Mouse (Mus musculus) G1E (cell line): ENCODE results near the gene Pxt1. TPM values are rescaled to one million over a fixed set of nuclear protein-coding genes. Genes with fewer than 3 reads are reported as not detected.
A peak's percentile ranks its signal among the peaks of the same experiment; 100 is the strongest.

Experiments
- ATAC-seq: 2 replicates; pipeline ENCODE4 v1.8.0; 2016; ENCODE audit warnings: mild to moderate bottlenecking; ENCODE audit not compliant: insufficient number of reproducible peaks, poor library complexity, low FRiP score, severe bottlenecking; ENCODE audit errors: extremely low read depth
- DNase-seq: peaks from one replicate; pipeline ENCODE4 v3.0.0; 2012; ENCODE audit warnings: low spot score
- H3K27me3 ChIP-seq: 2 replicates; pipeline ENCODE4 v1.6.1; 2012; ENCODE audit warnings: mild to moderate bottlenecking, low read length, inconsistent platforms; ENCODE audit not compliant: insufficient read depth
- H3K36me3 ChIP-seq: replicated peaks from 2 replicates; pipeline ENCODE3; 2012; ENCODE audit warnings: mild to moderate bottlenecking, inconsistent platforms
- H3K4me1 ChIP-seq: 2 replicates; pipeline ENCODE4 v1.6.1; 2012; ENCODE audit warnings: low read depth, low read length, inconsistent platforms, mixed read lengths; ENCODE audit not compliant: insufficient read depth
- H3K4me3 ChIP-seq: 2 replicates; pipeline ENCODE4 v1.5.1; 2012; ENCODE audit warnings: low read depth, mild to moderate bottlenecking, inconsistent platforms, low read length, moderate library complexity, mixed read lengths
- H3K9me3 ChIP-seq: replicated peaks from 2 replicates; pipeline ENCODE4 v1.6.1; 2012; ENCODE audit warnings: inconsistent platforms
- CTCF ChIP-seq: IDR thresholded peaks from 2 replicates; pipeline ENCODE4 v1.5.1; 2012; ENCODE audit warnings: low read depth, low read length, inconsistent platforms, mixed read lengths
- GATA1 ChIP-seq: IDR thresholded peaks from 2 replicates; pipeline ENCODE4 v1.6.1; 2012; ENCODE audit warnings: borderline replicate concordance, low read length, inconsistent platforms, mixed read lengths
- GATA2 ChIP-seq: IDR thresholded peaks from 2 replicates; pipeline ENCODE4 v1.6.1; 2012; ENCODE audit warnings: low read depth, low read length, inconsistent platforms, borderline replicate concordance
- POLR2AphosphoS5 ChIP-seq: IDR thresholded peaks from 2 replicates; pipeline ENCODE4 v1.6.1; 2012; ENCODE audit warnings: low read depth, low read length, inconsistent platforms; ENCODE audit not compliant: insufficient replicate concordance
- TAL1 ChIP-seq: conservative IDR thresholded peaks from 2 replicates; pipeline ENCODE4 v1.6.1; 2012; ENCODE audit warnings: low read depth, low read length, inconsistent platforms, mixed read lengths
- polyA plus RNA-seq: library from polyadenylated mRNA; stranded (reverse); fragments of >175 nt; gene quantifications from 2 replicates; pipeline ENCODE4 v1.2.3, GENCODE M21; 2012
- total RNA-seq, 2 experiments: library from RNA; stranded (forward) in 1 of 2; stranded (reverse) in 1 of 2; fragments of 200-1000 nt in 1 of 2; fragments of >200 nt in 1 of 2; fragmentation: Nextera tagmentation in 1 of 2; gene quantifications; 2 replicates each; pipeline ENCODE4 v1.2.3; 2014 to 2017

The Pxt1 gene
- total and polyA plus RNA-seq, 3 experiments: 0.23 TPM; not detected in 2

DNA sequence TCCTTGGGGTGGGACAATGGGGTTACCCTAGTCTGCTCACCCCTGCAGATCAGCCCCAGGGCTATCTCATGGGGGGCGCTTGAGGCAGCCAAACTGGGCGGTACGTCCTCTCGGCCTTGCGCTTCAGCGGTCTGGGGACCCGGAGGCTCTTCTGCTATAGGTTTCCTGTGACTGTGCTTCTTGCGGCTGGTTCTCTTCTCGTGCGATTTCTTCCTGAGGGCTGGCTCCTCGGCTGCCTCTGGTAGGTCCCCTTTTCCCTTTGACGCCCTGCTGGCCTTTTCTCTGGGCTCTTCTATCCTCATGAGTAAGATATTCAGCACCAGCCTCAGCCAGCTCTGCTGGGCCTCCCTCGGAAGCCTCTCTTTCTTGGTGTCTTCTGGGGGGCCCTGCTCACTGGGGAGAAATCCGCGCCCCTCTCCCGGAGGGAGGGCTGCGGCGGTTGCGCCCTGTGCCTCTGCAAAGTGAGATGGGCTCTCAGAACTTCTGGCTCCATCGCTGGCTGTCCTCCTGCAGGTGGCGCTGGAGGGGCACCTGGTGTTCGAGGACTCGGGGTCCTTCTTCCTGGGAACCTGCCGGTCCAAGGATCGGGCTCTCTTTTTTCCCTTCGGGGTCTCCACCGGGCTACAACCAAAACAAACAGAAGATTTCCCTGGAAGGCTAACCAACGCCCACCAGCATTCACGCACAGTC lies 34.2 kb downstream of the Pxt1 start:
- no peak overlapping the region for H3K4me3 ChIP-seq
- H3K4me1 ChIP-seq: peaks cover 9% of the 10 kb centered on the region; the same call in 1 of the 2 replicates
- no peaks in the 10 kb centered on the region for H3K36me3 ChIP-seq
- H3K27me3 ChIP-seq: peaks cover 49% of the 10 kb centered on the region
- ATAC-seq: no peak
- no peak for DNase-seq
- H3K9me3 ChIP-seq: no peaks in the 10 kb centered on the region
- TF ChIP-seq CTCF (0 out of 2 replicates have a peak, but pooled peaks have one; percentile 7), GATA2 (no peak)

DNA sequence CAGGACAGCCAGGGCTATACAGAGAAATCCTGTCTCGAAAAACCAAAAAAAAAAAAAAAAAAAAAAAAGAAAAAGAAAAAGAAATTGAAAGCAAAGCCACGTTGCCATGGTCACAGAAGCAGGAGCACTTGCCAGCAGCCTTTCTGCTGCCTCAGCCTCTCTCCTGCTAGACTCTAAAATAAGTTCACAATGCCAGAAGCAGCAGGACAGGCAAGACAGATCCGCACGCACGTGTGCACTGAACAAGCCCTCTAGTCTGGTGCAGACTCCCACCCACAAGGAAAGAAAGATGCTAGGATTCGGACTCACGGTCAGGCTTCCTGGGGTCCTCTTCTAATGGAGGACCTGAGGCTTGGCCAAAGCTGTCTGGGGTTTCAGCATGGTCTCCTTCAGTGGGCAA lies 35.7 kb downstream of the Pxt1 start:
- Histone ChIP-seq H3K4me3 (no peak overlapping the region), H3K27me3 (peaks cover 51% of the 10 kb centered on the region), H3K36me3 (no peaks in the 10 kb centered on the region), H3K4me1 (peaks cover 10% of the 10 kb centered on the region; the same call in 1 of the 2 replicates), H3K9me3 (no peaks in the 10 kb centered on the region)
- no peak for ATAC-seq
- no peak for DNase-seq
- TF ChIP-seq CTCF: no peak
- no peak for TF ChIP-seq GATA1
- no peak for TF ChIP-seq TAL1
- TF ChIP-seq GATA2: no peak
- TF ChIP-seq POLR2AphosphoS5: no peak

DNA sequence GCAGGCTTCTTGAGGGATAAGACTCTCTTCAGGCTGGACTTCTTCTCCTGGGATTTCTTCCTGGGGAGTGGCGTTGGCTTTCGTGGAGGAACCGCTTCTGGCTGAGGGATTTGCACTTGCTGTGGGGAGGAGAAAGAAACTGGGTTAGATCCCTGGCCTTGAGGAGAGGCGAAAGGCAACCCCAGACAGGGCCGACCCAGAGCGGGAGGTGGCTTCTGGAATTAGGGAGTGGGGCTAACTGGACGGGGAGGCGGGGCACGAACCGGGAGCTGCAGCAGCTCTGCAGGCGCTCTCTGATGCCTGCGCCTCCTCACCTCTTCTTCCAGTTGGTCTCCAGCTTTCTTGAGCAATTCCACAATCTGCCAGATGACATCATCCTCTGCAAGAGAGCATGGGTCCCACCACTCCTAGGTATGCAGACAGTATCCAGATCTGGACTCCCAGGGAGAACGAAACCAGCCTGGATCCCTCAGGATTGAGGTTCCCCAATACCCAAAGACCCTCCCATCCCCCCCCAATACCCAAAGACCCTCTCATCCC lies 38.2 kb downstream of the Pxt1 start:
- no peak for ATAC-seq
- no peak overlapping the region for H3K4me3 ChIP-seq
- TF ChIP-seq GATA1 (no peak), POLR2AphosphoS5 (no peak), CTCF (no peak), TAL1 (no peak), GATA2 (no peak)
- no peaks in the 10 kb centered on the region for H3K9me3 ChIP-seq
- H3K4me1 ChIP-seq: peaks cover 10% of the 10 kb centered on the region; the same call in 1 of the 2 replicates
- H3K36me3 ChIP-seq: no peaks in the 10 kb centered on the region
- DNase-seq: no peak
- peaks cover 53% of the 10 kb centered on the region for H3K27me3 ChIP-seq

DNA sequence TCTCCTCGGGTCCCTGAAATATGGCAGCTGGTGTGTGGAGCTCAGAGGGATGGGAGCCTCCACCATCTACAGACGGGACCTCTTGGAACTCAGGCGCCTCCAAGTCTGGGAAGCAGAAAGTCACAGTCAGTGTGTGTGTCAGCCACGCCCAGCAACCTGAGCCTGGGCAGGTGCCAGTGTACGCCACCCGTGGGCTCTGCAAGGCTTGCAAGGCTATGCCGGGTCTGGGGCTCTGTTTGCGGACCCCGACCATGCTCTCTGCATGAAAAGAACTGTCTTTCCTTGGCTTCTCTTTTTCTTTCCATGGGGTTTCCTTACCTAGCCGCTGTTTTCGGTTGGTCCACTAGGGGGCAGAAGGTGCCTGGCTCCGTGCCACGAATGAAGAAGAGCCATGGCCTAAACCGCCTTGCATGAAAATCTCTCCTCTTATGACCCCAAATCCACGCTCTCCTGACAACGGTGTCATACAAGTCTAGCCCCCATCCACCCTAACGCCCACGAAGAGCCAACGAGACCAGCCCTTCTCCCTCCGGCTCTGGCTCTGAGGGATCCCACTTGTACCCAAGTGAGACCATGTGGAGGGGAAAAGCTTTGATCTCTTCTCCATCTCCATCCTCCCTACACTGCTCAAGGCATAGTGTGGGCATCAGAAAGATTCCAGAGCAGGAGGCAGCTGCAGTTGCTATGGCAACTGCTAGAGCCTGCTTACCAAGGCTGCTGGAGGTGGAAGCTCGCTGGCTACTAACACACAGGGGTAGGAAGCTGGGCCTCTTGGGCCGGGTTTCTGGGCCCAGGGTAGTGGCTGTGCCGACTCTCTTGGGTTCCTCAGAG lies 38.9 kb downstream of the Pxt1 start:
- Histone ChIP-seq H3K4me1 (peaks cover 7% of the 10 kb centered on the region; the same call in 1 of the 2 replicates), H3K9me3 (no peaks in the 10 kb centered on the region), H3K36me3 (no peaks in the 10 kb centered on the region), H3K27me3 (peaks cover 47% of the 10 kb centered on the region), H3K4me3 (no peak overlapping the region)
- DNase-seq (peak; percentile 48), ATAC-seq (no peak; the same call in 1 of the 2 replicates)
- TF ChIP-seq GATA2 (no peak), CTCF (peak; percentile 57; the same call in 1 of the 2 replicates)

DNA sequence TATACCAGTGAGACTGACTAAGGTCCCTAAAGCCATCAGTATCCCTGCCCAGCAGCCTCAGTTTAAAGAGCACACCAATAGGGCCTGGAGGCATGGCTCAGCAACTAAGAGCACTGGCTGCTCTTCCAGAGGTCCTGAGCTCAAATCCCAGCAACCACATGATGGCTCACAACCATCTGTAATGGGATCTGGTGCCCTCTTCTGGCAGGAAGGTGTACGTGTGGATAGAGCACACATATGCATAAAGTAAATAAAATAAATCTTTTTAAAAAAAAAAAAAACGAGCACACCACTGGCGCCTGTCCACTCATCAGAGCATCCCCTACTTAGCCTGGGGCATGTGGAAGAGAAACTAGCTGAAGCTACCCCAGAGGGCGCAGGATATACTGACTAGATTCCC lies 42.1 kb downstream of the Pxt1 start:
- ATAC-seq (no peak), DNase-seq (no peak)
- Histone ChIP-seq H3K36me3 (no peaks in the 10 kb centered on the region), H3K9me3 (no peaks in the 10 kb centered on the region), H3K27me3 (peaks cover 44% of the 10 kb centered on the region), H3K4me1 (peaks cover 7% of the 10 kb centered on the region; the same call in 1 of the 2 replicates), H3K4me3 (no peak overlapping the region)
- TF ChIP-seq GATA2 (no peak), TAL1 (no peak), POLR2AphosphoS5 (no peak)

DNA sequence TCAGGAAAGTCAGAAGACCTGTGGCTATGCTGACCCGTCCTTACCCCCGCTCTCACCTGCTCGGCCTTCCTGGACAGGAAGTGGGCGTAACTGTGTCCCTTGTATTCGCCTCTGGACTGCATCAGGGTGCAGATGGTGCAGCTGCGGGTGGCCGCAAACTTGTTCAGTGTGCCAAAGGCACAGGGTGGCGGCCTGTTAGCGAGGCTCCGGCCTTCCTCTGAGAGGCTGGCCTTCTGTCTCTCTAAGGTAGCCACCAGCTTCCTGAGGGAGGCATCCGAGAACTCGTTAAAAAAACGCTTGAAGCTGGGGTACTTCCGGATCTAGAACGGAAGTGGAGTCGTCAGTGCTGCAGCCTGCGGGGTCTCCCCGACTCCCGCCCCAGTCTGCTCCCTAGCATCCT lies 44.2 kb downstream of the Pxt1 start:
- H3K4me1 ChIP-seq: peaks cover 8% of the 10 kb centered on the region
- H3K9me3 ChIP-seq: no peaks in the 10 kb centered on the region
- H3K4me3 ChIP-seq: no peak overlapping the region
- no peaks in the 10 kb centered on the region for H3K36me3 ChIP-seq
- H3K27me3 ChIP-seq: peaks cover 36% of the 10 kb centered on the region
- DNase-seq (no peak), ATAC-seq (no peak)
- TF ChIP-seq GATA1: no peak
- no peak for TF ChIP-seq CTCF
- TF ChIP-seq GATA2: no peak
- no peak for TF ChIP-seq POLR2AphosphoS5
- no peak for TF ChIP-seq TAL1
